Comparison of ENCODE assay signal across 19 mouse cellular contexts in genomic region chr17:86733644-86734043, GRCm38 (mm10). TPM values are rescaled to one million over a fixed set of nuclear protein-coding genes. Genes with fewer than 3 reads are reported as not detected.
DNase-seq lines count a peak whose midpoint lies in the region; ATAC-seq lines count a peak whose summit lies in the region.
"Had no signal": no experiment of that assay in that cellular context is flagged by ENCODE, and none has a peak within 500 bp of the region (broad histone marks: within the 10 kb centered on the region; RNA-seq: fewer than 3 reads in every experiment).

No protein-coding gene starts in this region.

- no peak overlapping the region for H3K4me2 ChIP-seq in kidney, embryonic 14.5 days (replicated peaks; ENCODE audit: low read depth, low read length)
- no peak overlapping the region for H3K4me2 ChIP-seq in kidney, embryonic 16.5 days (replicated peaks; ENCODE audit: low read depth, low read length)
- no peak overlapping the region for H3K4me2 ChIP-seq in forebrain, embryonic 12.5 days
- H3K4me2 ChIP-seq: forebrain, embryonic 13.5 days; hindbrain, embryonic 13.5 days; liver, embryonic 11.5 days; midbrain, embryonic 15.5 days had no signal

- H3K27ac ChIP-seq in kidney, embryonic 14.5 days (ENCODE audit: low read depth, low read length) = no peak overlapping the region
- no peak overlapping the region for H3K27ac ChIP-seq in kidney, embryonic 16.5 days (ENCODE audit: low read length)
- no peak overlapping the region for H3K27ac ChIP-seq in forebrain, embryonic 12.5 days
- H3K27ac ChIP-seq: forebrain, embryonic 13.5 days; hindbrain, embryonic 13.5 days; midbrain, embryonic 15.5 days had no signal

- no peaks in the 10 kb centered on the region for H3K9me3 ChIP-seq in kidney, embryonic 14.5 days (ENCODE audit: control insufficient read depth, low read length)
- no peaks in the 10 kb centered on the region for H3K9me3 ChIP-seq in kidney, embryonic 16.5 days (ENCODE audit: low read length)
- no peaks in the 10 kb centered on the region for H3K9me3 ChIP-seq in forebrain, embryonic 12.5 days
- H3K9me3 ChIP-seq: forebrain, embryonic 13.5 days; hindbrain, embryonic 13.5 days; midbrain, embryonic 15.5 days had no signal

- no peaks in the 10 kb centered on the region for H3K36me3 ChIP-seq in kidney, embryonic 14.5 days (ENCODE audit: control insufficient read depth, insufficient read depth, low read length)
- no peaks in the 10 kb centered on the region for H3K36me3 ChIP-seq in kidney, embryonic 16.5 days (ENCODE audit: insufficient read depth, low read length)
- no peaks in the 10 kb centered on the region for H3K36me3 ChIP-seq in forebrain, embryonic 12.5 days (replicated peaks)
- H3K36me3 ChIP-seq: hindbrain, embryonic 13.5 days; midbrain, embryonic 15.5 days had no signal

- no peak overlapping the region for H3K9ac ChIP-seq in kidney, embryonic 14.5 days (ENCODE audit: low read depth, low read length)
- H3K9ac ChIP-seq in kidney, embryonic 16.5 days (replicated peaks; ENCODE audit: low read length) = no peak overlapping the region
- H3K9ac ChIP-seq in forebrain, embryonic 12.5 days = no peak overlapping the region
- H3K9ac ChIP-seq: forebrain, embryonic 13.5 days; hindbrain, embryonic 13.5 days; midbrain, embryonic 15.5 days had no signal

- peak; percentile 19 for DNase-seq in gastrocnemius, postnatal 25 days
- DNase-seq in gastrocnemius, adult 18-20 months (ENCODE audit: low spot score) = no peak
- DNase-seq in adrenal gland, postnatal 36 days = peak; percentile 21 to 38
- peak; percentile 79 for DNase-seq in lung, postnatal 36 days
- DNase-seq: B cell, adult 2 months; cerebellum, adult 9-11 months; layer of hippocampus, postnatal 36 days; left cerebral cortex, postnatal 4 days; thymus, postnatal 14 days had no signal

- H3K4me1 ChIP-seq in kidney, embryonic 14.5 days (ENCODE audit: control insufficient read depth, insufficient read depth, low read length) = no peaks in the 10 kb centered on the region
- H3K4me1 ChIP-seq in kidney, embryonic 16.5 days (ENCODE audit: insufficient read depth, low read length) = peaks cover 9% of the 10 kb centered on the region
- peaks cover 6% of the 10 kb centered on the region; the same call in 1 of the 2 replicates for H3K4me1 ChIP-seq in forebrain, embryonic 12.5 days
- H3K4me1 ChIP-seq: midbrain, embryonic 15.5 days had no signal

- WGBS in kidney, embryonic 14.5 days = 75% methylated on average over 4 of the region's 4 CpGs
- WGBS in kidney, embryonic 16.5 days = 72% methylated on average over 4 of the region's 4 CpGs
- WGBS in forebrain, embryonic 12.5 days = 88% methylated on average over 4 of the region's 4 CpGs

- H3K4me3 ChIP-seq in kidney, embryonic 14.5 days (ENCODE audit: low read length) = no peak overlapping the region
- H3K4me3 ChIP-seq in kidney, embryonic 16.5 days (ENCODE audit: low read length) = no peak overlapping the region
- H3K4me3 ChIP-seq in forebrain, embryonic 12.5 days (replicated peaks) = no peak overlapping the region
- H3K4me3 ChIP-seq: forebrain, embryonic 13.5 days; hindbrain, embryonic 13.5 days; midbrain, embryonic 15.5 days had no signal

- peak; percentile 39; the same call in 1 of the 2 replicates for ATAC-seq in kidney, embryonic 14.5 days (ENCODE audit: low FRiP score, low TSS enrichment)
- no peak for ATAC-seq in kidney, embryonic 16.5 days (ENCODE audit: low FRiP score, low TSS enrichment)
- no peak for ATAC-seq in forebrain, embryonic 12.5 days (ENCODE audit: low FRiP score)
- ATAC-seq: forebrain, embryonic 13.5 days; intestine, postnatal 0 days; midbrain, embryonic 15.5 days; Patski had no signal

- H3K27me3 ChIP-seq in kidney, embryonic 14.5 days (ENCODE audit: control insufficient read depth, insufficient read depth, low read length) = no peaks in the 10 kb centered on the region
- no peaks in the 10 kb centered on the region for H3K27me3 ChIP-seq in kidney, embryonic 16.5 days (ENCODE audit: insufficient read depth, low read length)
- H3K27me3 ChIP-seq in forebrain, embryonic 12.5 days = no peaks in the 10 kb centered on the region
- H3K27me3 ChIP-seq: forebrain, embryonic 13.5 days; hindbrain, embryonic 13.5 days; midbrain, embryonic 15.5 days; Patski had no signal

RNA-seq across cellular contexts. Expression of gene Epas1, which starts 19.9 kb away (rescaled TPM):
- 100 to 1,000 TPM in 1 of 2 experiments, 10 to 100 TPM in 1; 91.3 to 110 TPM for total RNA-seq in gastrocnemius, postnatal 25 days (2021)
- 100 to 1,000 TPM in 1 of 2 experiments, 10 to 100 TPM in 1; 97.7 to 101 TPM for total RNA-seq in gastrocnemius, adult 18-20 months (2021)
- 8.6 and 12.8 TPM in 2 replicates for polyA plus RNA-seq in kidney, embryonic 14.5 days (2014; fragmentation: Nextera tagmentation; extraction: Ambion mirVana)
- 10.0 and 12.3 TPM in 2 replicates for polyA plus RNA-seq in kidney, embryonic 16.5 days (2015; fragmentation: Nextera tagmentation; extraction: Ambion mirVana)
- 100 to 1,000 TPM; 165 to 202 TPM for total RNA-seq in adrenal gland, postnatal 36 days (2021)
- polyA plus RNA-seq in forebrain, embryonic 12.5 days (2016; fragmentation: Nextera tagmentation; extraction: Ambion mirVana) = 2.8 and 3.3 TPM in 2 replicates
- total RNA-seq: megakaryocyte progenitor cell, adult 5-6 weeks had no signal
